Mouse (Mus musculus) brown adipose tissue, adult 24 weeks (tissue): ENCODE data around the gene Smok2a. TPM values are rescaled to one million over a fixed set of nuclear protein-coding genes. Genes with fewer than 3 reads are reported as not detected.
"Not testable (repeated sequence)": the region's sequence is repeated elsewhere in the genome, so short reads cannot be mapped to it uniquely, and the experiment has no call there.

Source experiments
- H3K27ac ChIP-seq: fragments of 200-500 bp; replicated peaks from 2 replicates; pipeline ENCODE4 v1.5.1; 2012; ENCODE audit warnings: low read depth, mild to moderate bottlenecking, low read length
- H3K4me1 ChIP-seq: fragments of 200-500 bp; 2 replicates; pipeline ENCODE4 v1.6.1; 2012; ENCODE audit warnings: low read length, mixed read lengths; ENCODE audit not compliant: control insufficient read depth, insufficient read depth, insufficient read length
- H3K4me3 ChIP-seq: fragments of 200-500 bp; 2 replicates; pipeline ENCODE4 v1.5.1; 2012; ENCODE audit warnings: low read depth, mild to moderate bottlenecking, low read length, moderate library complexity; ENCODE audit not compliant: insufficient read depth
- polyA plus RNA-seq: library from polyadenylated mRNA; stranded (reverse); fragments of >200 nt; gene quantifications from 2 replicates; pipeline ENCODE4 v1.2.4, GENCODE M21; 2012; ENCODE audit not compliant: missing spikeins, insufficient read depth, insufficient read length

Gene Smok2a
- polyA plus RNA-seq: not detected in 2 replicates

- Histone ChIP-seq H3K4me3 (no peak within 1 kb of the TSS), H3K4me1 (no peaks in the 10 kb centered on the region), H3K27ac (no peak within 1 kb of the TSS)
These were observed at the start of gene Smok2a for GRCm38 (mm10) chr17:13220888-13221287. Gene Smok2a, plus strand, starts transcription at chr17:13221188.

GRCm38 (mm10) chr17:13173578-13173977, 47.4 kb upstream of the Smok2a start:
- H3K27ac ChIP-seq, H3K4me3 ChIP-seq, H3K4me1 ChIP-seq: not testable (repeated sequence)

- not testable (repeated sequence) for H3K27ac ChIP-seq, H3K4me1 ChIP-seq, H3K4me3 ChIP-seq
These were observed 47.0 kb upstream of the Smok2a start for GRCm38 (mm10) chr17:13174029-13174428.

GRCm38 (mm10) chr17:13175609-13176008, 45.4 kb upstream of the Smok2a start:
- not testable (repeated sequence) for H3K27ac ChIP-seq, H3K4me3 ChIP-seq, H3K4me1 ChIP-seq

- not testable (repeated sequence) for H3K4me3 ChIP-seq, H3K4me1 ChIP-seq, H3K27ac ChIP-seq
These were observed 43.2 kb upstream of the Smok2a start for GRCm38 (mm10) chr17:13177796-13178195.

GRCm38 (mm10) chr17:13179021-13179420, 42.0 kb upstream of the Smok2a start:
- not testable (repeated sequence) for H3K4me3 ChIP-seq, H3K27ac ChIP-seq, H3K4me1 ChIP-seq

GRCm38 (mm10) chr17:13180491-13180890, 40.5 kb upstream of the Smok2a start:
- H3K4me3 ChIP-seq, H3K4me1 ChIP-seq, H3K27ac ChIP-seq: not testable (repeated sequence)

GRCm38 (mm10) chr17:13182712-13183111, 38.3 kb upstream of the Smok2a start:
- H3K27ac ChIP-seq, H3K4me1 ChIP-seq, H3K4me3 ChIP-seq: not testable (repeated sequence)

GRCm38 (mm10) chr17:13184514-13184913, 36.5 kb upstream of the Smok2a start:
- H3K4me3 ChIP-seq, H3K27ac ChIP-seq, H3K4me1 ChIP-seq: not testable (repeated sequence)

GRCm38 (mm10) chr17:13186541-13186940, 34.4 kb upstream of the Smok2a start:
- not testable (repeated sequence) for H3K4me1 ChIP-seq, H3K4me3 ChIP-seq, H3K27ac ChIP-seq

GRCm38 (mm10) chr17:13187621-13188020, 33.4 kb upstream of the Smok2a start:
- not testable (repeated sequence) for H3K4me1 ChIP-seq, H3K27ac ChIP-seq, H3K4me3 ChIP-seq

GRCm38 (mm10) chr17:13188846-13189245, 32.1 kb upstream of the Smok2a start:
- not testable (repeated sequence) for H3K4me3 ChIP-seq, H3K27ac ChIP-seq, H3K4me1 ChIP-seq

GRCm38 (mm10) chr17:13190836-13191583, 30.0 kb upstream of the Smok2a start:
- H3K27ac ChIP-seq, H3K4me1 ChIP-seq, H3K4me3 ChIP-seq: not testable (repeated sequence)

- H3K4me3 ChIP-seq, H3K4me1 ChIP-seq, H3K27ac ChIP-seq: not testable (repeated sequence)
These were observed 24.5 kb upstream of the Smok2a start for GRCm38 (mm10) chr17:13196486-13196885.

- not testable (repeated sequence) for H3K4me3 ChIP-seq, H3K4me1 ChIP-seq, H3K27ac ChIP-seq
These were observed 22.2 kb upstream of the Smok2a start for GRCm38 (mm10) chr17:13198812-13199211.

- H3K4me3 ChIP-seq, H3K4me1 ChIP-seq, H3K27ac ChIP-seq: not testable (repeated sequence)
These were observed 21.0 kb upstream of the Smok2a start for GRCm38 (mm10) chr17:13199880-13200409.
